Mouse (Mus musculus) kidney, postnatal 0 days (tissue): ENCODE measurements around the gene Gm28047. TPM values are rescaled to one million over a fixed set of nuclear protein-coding genes. Genes with fewer than 3 reads are reported as not detected.
A peak's percentile ranks its signal among the peaks of the same experiment; 100 is the strongest.
"Not testable (repeated sequence)": the region's sequence is repeated elsewhere in the genome, so short reads cannot be mapped to it uniquely, and the experiment has no call there.

Experiments
- ATAC-seq: fragments of 200-750 bp; cut with Nextera tagmentation; replicated peaks from 2 replicates; pipeline ENCODE4 v1.8.0; 2017; ENCODE audit warnings: low read depth, moderate number of reproducible peaks, moderate TSS enrichment, moderate library complexity; ENCODE audit not compliant: low FRiP score
- DNase-seq: peaks from one replicate; pipeline ENCODE4 v3.0.0-alpha.2; 2016; ENCODE audit warnings: low spot score
- H3K27ac ChIP-seq: fragments of 300-500 bp; sonication (generic); 2 replicates; pipeline ENCODE4 v1.5.1; 2014; ENCODE audit warnings: mild to moderate bottlenecking
- H3K27me3 ChIP-seq: fragments of 300-500 bp; sonication (generic); 2 replicates; pipeline ENCODE4 v1.6.1; 2014; ENCODE audit warnings: low read length, mixed read lengths; ENCODE audit not compliant: insufficient read depth
- H3K36me3 ChIP-seq: fragments of 300-500 bp; sonication (generic); 2 replicates; pipeline ENCODE4 v1.6.1; 2014; ENCODE audit warnings: low read length, mixed read lengths; ENCODE audit not compliant: insufficient read depth
- H3K4me1 ChIP-seq: fragments of 300-500 bp; sonication (generic); replicated peaks from 2 replicates; pipeline ENCODE4 v1.6.1; 2014; ENCODE audit warnings: antibody characterized with exemption, low read length, mixed read lengths; ENCODE audit not compliant: insufficient read depth
- H3K4me2 ChIP-seq: fragments of 300-500 bp; sonication (generic); 2 replicates; pipeline ENCODE4 v1.6.1; 2014; ENCODE audit warnings: mild to moderate bottlenecking, low read length, moderate library complexity, mixed read lengths
- H3K4me3 ChIP-seq: fragments of 300-500 bp; sonication (generic); replicated peaks from 2 replicates; pipeline ENCODE4 v1.5.1; 2014; ENCODE audit warnings: low read depth, low read length
- H3K9ac ChIP-seq: fragments of 300-500 bp; sonication (generic); 2 replicates; pipeline ENCODE4 v1.6.1; 2014; ENCODE audit warnings: low read depth, low read length
- H3K9me3 ChIP-seq: fragments of 300-500 bp; sonication (generic); replicated peaks from 2 replicates; pipeline ENCODE4 v1.6.1; 2016; ENCODE audit warnings: low read length, inconsistent platforms, mixed read lengths
- CTCF ChIP-seq: IDR thresholded peaks from 2 replicates; pipeline ENCODE4 v1.5.1; 2016; ENCODE audit warnings: antibody characterized with exemption, low read depth, mild to moderate bottlenecking, moderate library complexity
- WGBS: fragments of 180-500 bp; shearing (Covaris S2); extraction: QIAGEN DNeasy Blood & Tissue Kit; methylation state at CpG from one replicate; pipeline ENCODE4 v1.1.7; 2014; 5-methylcytosine and 5-hydroxymethylcytosine counted together
- polyA plus RNA-seq: library from polyadenylated mRNA; unstranded; fragments of >200 nt; fragmentation: Nextera tagmentation; extraction: Ambion mirVana; gene quantifications from 2 replicates; pipeline ENCODE4 v1.2.1, GENCODE M21; 2015

Gm28047 gene
- polyA plus RNA-seq, 1 experiment from 2014 or later, result 0.46 TPM

DNA sequence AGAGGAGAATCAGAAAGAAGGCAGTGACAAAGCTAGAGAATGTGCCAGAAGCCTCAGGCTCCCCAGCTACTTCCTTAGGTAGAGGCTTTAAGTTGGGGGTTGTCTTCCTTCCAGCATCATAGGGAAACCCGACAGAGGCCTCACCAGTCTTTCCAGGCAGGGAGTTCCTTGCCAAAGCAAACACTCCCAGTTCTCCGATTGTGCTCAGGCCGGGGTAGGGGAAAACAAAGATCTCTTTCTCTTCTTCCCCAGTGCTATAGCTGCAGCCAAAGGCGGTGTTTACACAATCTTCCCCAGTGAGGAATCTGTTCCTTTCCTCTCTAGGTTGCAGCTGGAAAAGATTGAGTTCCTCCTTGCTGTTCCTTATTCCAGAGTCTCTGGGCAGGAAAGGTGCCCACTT lies 31.8 kb upstream of the Gm28047 start:
- Histone ChIP-seq H3K36me3 (peaks cover 6% of the 10 kb centered on the region; the same call in 1 of the 2 replicates), H3K9ac (0 out of 2 replicates have a peak overlapping the region, but pooled peaks have one; percentile 42), H3K4me2 (peak overlapping the region; percentile 6; the same call in 1 of the 2 replicates), H3K4me1 (no peaks in the 10 kb centered on the region; the same call in 1 of the 2 replicates), H3K27me3 (no peaks in the 10 kb centered on the region), H3K27ac (peak overlapping the region; percentile 77), H3K4me3 (no peak overlapping the region), H3K9me3 (no peaks in the 10 kb centered on the region)
- WGBS, result 15% methylated on average over 4 of the region's 4 CpGs
- no peak for TF ChIP-seq CTCF
- ATAC-seq (no peak), DNase-seq (peak; percentile 67)

- H3K27ac ChIP-seq, H3K9ac ChIP-seq, H3K9me3 ChIP-seq, H3K4me2 ChIP-seq, H3K4me3 ChIP-seq, H3K27me3 ChIP-seq, H3K4me1 ChIP-seq, H3K36me3 ChIP-seq, DNase-seq, ATAC-seq: not testable (repeated sequence)
- 83% methylated on average over 8 of the region's 9 CpGs for WGBS
Measured at GRCm38 (mm10) chr15:102651928-102652660, 27.2 kb upstream of the Gm28047 start.

DNA sequence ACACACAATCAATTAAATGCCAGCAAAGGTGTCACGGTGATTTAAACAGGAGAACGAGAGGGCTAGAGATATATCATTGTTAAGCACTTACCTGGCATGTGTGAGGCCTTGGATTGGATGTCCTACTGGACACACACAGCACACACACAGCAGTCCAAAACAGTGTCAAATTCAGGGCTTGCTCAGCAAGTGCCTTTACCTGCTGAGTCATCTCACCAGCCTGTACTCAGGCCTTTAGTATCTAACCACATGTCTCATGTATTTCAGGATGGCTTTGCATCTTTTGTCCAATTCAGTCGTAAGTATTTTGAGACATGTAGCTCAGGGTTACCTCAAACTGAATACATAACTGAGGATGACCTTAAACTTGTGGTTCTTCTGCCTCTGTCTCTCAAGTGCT lies 26.2 kb upstream of the Gm28047 start:
- no peak for DNase-seq
- Histone ChIP-seq H3K27ac (no peak overlapping the region), H3K4me1 (no peaks in the 10 kb centered on the region; the same call in 1 of the 2 replicates), H3K4me3 (no peak overlapping the region), H3K9ac (no peak overlapping the region), H3K4me2 (no peak overlapping the region), H3K9me3 (no peaks in the 10 kb centered on the region), H3K27me3 (no peaks in the 10 kb centered on the region), H3K36me3 (no peaks in the 10 kb centered on the region)
- no peak for TF ChIP-seq CTCF
- 64% methylated on average over 3 of the region's 3 CpGs for WGBS
- ATAC-seq, result no peak

DNA sequence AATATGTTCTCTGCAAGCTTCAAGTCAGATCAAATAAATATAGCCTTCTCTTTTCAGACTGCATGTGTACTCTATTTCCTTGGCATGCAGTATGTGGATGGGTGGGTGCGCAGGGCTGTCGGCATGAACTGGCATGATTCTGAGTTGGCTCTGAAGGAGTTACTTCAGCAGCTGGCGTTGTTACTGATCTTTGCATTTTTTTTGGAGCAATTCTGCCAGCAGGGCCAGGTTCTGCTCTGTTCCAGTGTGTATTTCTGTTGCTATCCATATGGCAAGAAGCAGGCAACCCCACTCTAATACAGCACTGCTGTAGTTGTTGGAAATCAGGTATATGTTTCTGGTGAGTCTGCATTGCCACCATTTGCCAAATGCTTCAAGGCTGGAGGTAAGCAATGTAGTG lies 10.9 kb upstream of the Gm28047 start:
- Histone ChIP-seq H3K36me3 (no peaks in the 10 kb centered on the region), H3K9ac (no peak overlapping the region), H3K9me3 (no peaks in the 10 kb centered on the region), H3K27ac (no peak overlapping the region), H3K4me1 (no peaks in the 10 kb centered on the region), H3K27me3 (no peaks in the 10 kb centered on the region), H3K4me3 (no peak overlapping the region), H3K4me2 (no peak overlapping the region)
- ATAC-seq (no peak), DNase-seq (no peak)
- no peak for TF ChIP-seq CTCF
- WGBS, result 84% methylated on average over 3 of the region's 3 CpGs

DNA sequence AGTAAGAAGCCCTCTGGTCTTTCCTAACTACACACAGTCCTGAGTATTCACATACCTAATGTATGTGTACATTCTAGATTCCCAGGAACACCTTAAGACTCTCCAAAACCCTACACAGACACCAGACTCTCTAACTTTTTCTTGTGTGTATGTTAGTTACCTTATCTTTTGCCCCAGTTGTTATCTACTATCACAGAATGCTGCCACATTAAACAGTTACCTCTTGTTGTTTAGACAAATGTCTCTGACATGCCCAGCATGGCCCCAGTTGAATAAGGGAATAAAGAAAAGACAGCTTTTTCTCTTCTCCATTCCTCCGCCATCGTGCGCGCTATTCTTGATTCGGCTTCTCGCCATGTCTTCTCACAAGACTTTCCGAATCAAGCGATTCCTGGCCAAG lies 9.8 kb upstream of the Gm28047 start:
- H3K27me3 ChIP-seq, result no peaks in the 10 kb centered on the region
- no peak overlapping the region for H3K4me2 ChIP-seq
- H3K9ac ChIP-seq, result no peak overlapping the region
- H3K4me3 ChIP-seq, result no peak overlapping the region
- no peak for ATAC-seq
- TF ChIP-seq CTCF, result no peak
- 96% methylated on average over 8 of the region's 8 CpGs for WGBS
- no peak for DNase-seq
- H3K4me1 ChIP-seq, result no peaks in the 10 kb centered on the region
- no peak overlapping the region for H3K27ac ChIP-seq
- H3K9me3 ChIP-seq, result no peaks in the 10 kb centered on the region
- no peaks in the 10 kb centered on the region for H3K36me3 ChIP-seq

- H3K4me3 ChIP-seq, result peak overlapping the region; percentile 53
- peak overlapping the region; percentile 100 for H3K27ac ChIP-seq
- no peaks in the 10 kb centered on the region for H3K36me3 ChIP-seq
- WGBS, result 0% methylated on average over 18 of the region's 18 CpGs
- 0 out of 2 replicates have a peak, but pooled peaks have one; percentile 9 for TF ChIP-seq CTCF
- no peaks in the 10 kb centered on the region for H3K27me3 ChIP-seq
- no peaks in the 10 kb centered on the region for H3K9me3 ChIP-seq
- H3K4me2 ChIP-seq, result peak overlapping the region; percentile 70
- H3K4me1 ChIP-seq, result peaks cover 15% of the 10 kb centered on the region
- peak overlapping the region; percentile 87 for H3K9ac ChIP-seq
- ATAC-seq, result no peak; the same call in 1 of the 2 replicates
- no peak for DNase-seq
Measured at GRCm38 (mm10) chr15:102625687-102626055, 804 bp upstream of the Gm28047 start.
